Mouse (Mus musculus) heart, postnatal 0 days (tissue): ENCODE data around the gene Kcnk2.

ENCODE experiments used
- CTCF ChIP-seq: IDR thresholded peaks from 2 replicates; pipeline ENCODE4 v1.5.1; 2016; ENCODE audit warnings: antibody characterized with exemption, control low read depth, low read depth
- EP300 ChIP-seq: IDR thresholded peaks from 2 replicates; pipeline ENCODE4 v1.6.1; 2016; ENCODE audit warnings: antibody characterized with exemption, low read depth

DNA sequence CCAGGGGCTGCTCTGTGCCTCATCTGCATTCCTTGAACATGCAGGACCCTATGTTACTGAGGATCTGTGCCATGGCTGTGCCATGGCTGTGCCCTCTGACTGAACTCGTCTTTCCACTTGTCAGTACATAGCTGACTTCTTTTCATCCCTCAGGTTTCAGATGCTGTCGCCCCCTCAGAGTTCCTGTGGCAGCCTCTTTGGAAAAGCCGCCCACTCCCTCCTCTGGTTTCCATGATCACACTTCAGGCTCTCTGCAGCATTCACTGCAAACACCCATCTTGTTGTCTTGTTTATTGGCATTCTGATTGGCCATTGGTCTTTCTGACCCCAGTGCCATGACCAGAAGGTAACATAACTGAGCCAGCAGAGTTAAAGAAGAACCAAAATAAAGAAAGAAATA lies 111.2 kb downstream of the Kcnk2 start:
- TF ChIP-seq CTCF (no peak), EP300 (no peak)
